Mouse (Mus musculus) liver (tissue): ENCODE measurements around the gene Lpp.

Experiments used
- DNase-seq: peaks from one replicate; pipeline ENCODE4 v3.0.0-alpha.2; 2020; ENCODE audit warnings: mixed read lengths

Lpp gene

DNA sequence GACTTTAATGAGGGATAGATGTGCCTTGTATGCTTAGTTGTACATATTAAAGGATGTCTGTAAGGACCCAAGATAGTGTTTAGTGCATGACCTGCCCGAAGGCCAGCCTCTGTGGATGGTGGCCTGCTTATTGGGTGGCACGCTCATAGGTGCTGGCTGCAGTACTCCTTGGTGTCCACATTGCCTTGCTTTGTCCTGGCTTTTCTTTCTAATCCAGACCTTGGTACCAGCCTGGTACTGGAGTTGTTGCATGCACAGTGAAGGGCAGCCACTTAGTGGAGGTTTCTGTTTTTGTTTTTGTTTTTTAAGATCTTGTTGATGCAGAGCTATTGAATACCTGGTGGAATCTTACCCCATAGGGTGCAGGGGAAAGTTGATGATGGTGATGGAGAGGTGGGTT lies 112.9 kb downstream of the Lpp start:
- no peak for DNase-seq

DNA sequence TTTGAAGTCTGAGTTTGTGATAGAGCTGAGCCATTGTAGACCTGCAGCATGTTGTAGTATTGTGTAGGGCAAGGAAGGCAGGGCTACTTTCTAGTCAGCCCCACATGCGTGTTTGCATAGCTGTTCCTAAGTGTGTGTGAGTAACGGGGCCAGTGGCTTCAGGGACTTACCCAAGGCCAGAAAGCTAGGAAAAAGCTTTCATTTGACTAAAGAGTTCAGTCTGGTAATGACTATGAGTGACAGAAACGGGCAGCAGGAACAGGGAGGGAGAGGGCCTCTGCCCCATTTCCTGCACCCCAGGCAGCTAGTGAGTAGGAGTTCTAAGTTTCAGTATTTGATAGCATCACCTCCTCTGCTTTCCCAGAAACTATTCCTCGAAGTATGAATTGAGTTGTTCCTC lies 113.4 kb downstream of the Lpp start:
- DNase-seq = no peak

DNA sequence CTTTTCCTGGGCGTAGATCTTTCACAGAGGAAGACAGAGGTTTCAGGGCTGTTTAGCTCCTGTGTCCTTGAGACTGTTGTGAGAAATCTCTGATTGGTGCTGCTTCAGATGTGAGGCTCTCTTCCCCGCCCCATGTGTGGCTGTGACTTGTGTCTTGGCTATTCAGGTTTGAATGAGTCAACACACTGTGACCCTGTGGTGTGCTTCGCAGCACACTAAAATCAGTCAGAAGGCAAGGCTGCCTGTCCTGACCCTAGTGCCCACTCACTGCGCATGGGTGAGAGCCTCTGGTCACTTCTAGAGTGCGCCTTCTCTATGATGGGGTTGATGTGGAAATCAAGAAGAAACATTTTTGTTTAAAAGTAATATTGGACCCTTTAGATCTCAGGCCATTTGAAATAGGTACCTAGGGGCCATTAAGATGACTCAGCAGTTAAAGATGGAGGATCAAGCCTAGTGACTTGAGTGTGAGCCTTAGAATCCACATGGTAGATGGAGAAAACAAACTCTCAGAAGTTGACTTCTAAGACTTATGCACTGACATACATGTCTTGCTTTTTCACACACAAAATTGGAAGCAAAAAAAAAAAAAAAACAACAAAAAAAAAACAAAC lies 114.7 kb downstream of the Lpp start:
- no peak for DNase-seq

DNA sequence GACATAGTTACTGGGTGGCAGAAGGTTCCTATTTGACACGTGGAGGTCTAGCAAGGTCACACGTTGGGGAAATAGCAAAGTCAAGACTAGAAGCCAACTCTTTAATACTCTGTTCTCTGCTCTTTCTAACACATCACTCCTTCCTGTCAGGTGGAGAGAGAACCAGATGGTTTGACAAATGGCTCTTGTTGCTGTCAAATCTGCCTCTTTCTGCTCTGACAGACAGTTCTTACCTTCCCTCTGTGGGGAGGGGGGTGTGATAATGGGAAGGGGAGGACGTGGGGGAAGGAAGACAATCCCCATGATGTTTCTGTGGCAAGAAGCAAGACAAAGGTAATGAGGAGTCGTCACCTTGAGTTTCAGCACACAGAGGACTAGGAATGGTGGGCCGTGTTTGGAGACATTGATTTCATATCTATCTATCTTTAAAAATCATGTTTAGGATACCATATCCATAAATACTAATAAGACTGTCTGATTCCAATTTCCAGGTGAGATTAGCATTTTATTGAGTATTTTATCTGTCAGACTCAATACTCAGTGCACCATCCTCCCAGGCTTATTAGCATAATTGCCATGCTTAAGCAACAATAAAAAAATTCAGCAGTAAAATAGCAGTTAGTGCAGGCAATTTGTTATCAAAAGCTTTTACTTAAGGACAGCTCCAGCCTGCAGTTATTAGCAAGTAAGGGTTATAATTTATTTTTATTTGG lies 115.9 kb downstream of the Lpp start:
- no peak for DNase-seq

DNA sequence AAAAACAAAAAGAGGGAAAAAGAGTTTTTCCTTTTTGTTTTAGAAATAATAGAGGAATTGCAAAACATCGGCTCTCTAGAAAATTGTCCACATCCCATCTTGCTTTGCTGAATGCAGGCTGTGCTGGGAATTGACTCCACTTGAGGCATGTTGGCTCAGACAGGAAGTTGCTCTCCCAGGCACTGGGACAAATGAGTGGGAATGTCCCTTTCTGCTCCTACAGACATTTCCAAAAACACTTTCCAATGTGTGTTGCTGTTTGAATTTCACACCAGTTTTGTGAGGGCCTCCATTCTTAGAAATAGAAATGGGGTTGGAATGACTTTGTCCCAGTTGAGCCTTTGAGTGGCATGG lies 116.5 kb downstream of the Lpp start:
- DNase-seq = no peak

DNA sequence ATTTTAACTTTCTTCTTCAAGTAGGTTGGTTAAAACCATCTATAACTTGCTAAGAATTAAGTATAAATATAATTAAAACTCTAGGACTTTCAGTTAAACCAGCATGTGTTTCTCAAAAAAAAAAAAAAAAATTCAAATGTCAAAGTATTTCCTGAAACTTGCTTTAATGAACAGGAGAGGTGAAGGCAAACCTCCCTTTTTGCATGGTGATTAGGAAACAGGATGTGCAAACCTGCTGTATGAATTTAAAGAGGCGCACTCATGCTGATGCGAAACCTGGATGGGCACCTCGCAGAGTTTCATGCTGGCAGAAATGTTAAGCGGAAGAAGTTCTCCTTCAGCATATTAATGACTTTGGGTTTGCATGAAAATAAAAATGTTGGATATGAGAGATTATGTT lies 119.9 kb downstream of the Lpp start:
- no peak for DNase-seq

DNA sequence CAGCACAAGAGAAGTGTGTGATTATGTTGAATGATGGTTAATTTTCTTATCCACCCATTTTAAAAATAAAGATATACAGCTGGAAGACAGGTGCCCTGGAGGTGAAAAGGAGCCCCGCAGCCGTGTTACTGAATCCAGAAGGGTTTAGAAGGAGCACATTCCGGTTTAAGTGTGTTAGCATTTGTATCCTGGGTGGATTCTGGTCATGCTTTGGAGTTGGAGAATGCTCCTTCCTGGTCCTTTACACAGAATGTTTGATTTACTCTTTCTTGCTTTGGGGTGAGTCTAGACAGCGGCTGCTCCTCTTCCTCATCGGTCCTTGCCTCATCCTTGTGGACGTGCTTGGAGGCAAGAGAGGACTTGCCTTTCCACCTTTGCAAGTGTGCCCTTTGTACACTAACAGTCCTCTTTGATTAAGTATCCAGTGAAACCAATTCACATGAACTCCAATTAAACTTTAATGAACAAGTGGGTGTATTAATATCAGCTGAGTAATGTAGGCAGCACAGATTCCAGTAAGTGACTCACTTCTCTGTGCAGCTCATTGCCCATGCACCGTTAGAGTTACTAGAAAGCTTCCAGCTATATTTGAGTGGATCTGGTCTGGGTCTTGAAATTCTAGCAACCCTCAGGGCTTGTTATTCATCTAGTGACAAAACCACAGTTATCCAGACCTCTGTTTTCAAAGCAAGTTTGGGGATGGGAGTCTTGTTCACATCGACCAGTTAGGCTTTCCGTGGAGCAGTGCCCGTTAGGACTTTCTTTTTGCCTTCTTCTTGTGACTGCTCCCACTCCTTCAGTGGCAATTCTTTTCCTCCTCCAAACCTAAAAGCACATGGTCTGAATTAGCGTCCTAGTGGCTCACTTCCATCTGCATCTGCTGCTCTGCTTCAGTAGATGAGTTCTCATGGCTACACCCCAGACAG lies 121.8 kb downstream of the Lpp start:
- DNase-seq = no peak

DNA sequence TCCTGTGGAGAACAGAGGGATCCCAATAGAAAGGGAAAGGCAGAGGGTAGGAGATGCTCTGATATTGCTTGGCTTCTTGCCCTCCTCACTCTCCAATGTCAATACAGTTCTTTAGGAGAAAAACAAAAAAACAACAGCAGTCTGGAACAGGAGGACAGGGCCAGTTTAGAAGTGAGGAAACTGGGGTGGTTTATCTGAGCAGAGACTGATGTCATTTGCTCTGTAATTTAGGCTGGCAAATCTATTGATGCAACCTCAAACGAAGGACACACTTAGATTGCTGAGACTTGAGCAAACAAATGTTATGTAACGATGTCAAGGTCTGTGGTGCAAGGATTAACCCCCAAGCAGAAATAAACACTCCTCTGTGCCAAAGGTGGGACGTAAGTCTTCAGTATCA lies 123.7 kb downstream of the Lpp start:
- no peak for DNase-seq

DNA sequence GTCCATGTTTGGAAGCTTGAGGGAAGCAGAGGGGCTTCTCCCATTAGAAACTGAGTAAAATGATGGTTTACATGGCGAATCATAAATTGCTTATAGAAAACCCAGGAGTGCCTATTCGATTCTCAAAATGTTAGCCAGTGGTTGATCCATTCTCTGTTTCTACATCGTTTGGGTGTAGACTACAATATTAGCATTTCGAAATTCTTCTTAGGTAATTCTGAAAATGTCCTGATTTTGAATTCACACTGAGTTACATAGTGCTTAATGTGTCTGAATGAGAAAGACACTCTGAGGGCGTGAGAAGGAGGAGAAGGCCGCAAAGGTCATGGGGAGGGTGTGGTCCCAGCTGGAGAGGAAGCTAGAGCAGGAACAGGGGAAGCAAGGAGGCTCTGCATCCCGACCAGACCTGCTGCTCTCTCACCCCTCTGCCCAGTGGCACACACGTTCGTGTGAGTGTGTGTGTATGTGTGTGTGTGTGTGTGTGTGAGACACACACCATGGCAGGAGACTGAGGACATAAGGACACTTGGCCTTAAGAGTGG lies 124.3 kb downstream of the Lpp start:
- DNase-seq = no peak

DNA sequence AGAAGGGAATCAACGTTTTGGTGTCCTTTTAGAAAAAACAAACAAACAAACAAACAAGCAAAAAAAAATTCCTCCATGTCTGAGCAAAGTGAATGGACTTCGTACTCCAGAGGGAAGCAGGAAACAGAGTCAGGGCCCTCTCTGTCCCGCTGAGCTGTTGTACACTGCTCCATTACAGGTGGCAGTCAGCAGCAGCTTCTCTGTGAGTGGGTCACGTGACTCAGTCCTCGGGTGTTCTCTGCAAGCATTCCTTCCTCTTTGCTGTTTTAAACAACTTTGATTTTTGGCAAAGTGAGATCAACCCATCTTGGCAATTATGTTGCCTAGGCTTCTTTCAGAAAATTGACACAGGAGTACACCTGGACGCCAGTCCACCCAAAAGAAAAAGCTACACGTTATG lies 125.5 kb downstream of the Lpp start:
- no peak for DNase-seq

DNA sequence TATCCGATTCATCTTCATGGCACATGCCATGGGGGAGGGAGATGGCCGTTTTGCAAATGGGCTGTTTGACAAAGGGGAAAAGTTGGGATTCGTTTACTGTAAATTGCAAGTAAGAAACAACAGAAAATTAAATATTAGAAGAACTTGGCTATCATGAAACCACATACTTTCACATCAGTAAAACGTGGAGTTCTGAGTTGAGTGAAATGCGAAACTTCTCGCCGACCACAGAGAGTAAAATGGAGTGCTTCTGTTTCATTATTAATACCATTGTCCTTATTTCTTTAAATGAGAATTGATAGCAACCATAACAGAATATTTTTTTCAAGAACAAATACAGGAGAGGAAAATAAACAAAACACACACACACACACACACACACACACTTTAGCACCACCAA lies 133.9 kb downstream of the Lpp start:
- DNase-seq = no peak

DNA sequence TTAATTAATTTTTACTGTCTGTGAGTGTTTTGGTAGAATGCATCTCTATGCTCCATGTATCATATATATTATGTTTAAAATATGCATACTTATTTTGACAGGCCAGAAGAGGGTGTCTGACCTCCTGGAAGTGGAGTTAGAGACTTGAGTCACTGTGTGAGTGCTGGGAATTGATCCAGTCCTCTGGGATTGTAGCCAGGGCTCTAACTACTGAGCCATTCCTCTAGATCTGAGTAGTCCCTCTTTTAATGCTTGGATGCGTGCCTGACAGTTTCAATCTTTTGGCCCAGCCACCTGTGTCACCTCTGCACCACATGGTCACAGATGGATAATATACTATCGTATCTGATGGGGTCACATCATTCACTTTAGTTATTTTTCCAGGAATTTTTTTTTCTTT lies 138.4 kb downstream of the Lpp start:
- DNase-seq = no peak

DNA sequence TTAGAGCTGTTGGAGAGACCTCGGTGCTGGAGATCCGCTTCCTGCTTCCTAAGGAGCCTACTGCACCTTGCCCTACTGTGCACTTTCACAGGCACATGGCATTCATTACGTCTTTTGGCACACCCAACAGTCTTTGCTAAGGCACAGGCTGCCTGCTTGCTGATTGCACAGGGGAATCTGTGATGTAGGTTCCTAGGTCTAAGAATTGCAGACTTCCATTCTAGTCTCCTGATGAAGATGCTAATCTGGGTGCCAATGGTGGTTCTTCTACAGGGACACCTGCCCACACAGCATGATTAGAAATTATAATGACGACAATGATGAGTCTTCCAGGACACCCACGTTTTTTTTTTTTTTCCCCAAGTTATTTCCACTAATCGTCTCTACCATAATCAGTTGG lies 141.9 kb downstream of the Lpp start:
- DNase-seq = no peak

DNA sequence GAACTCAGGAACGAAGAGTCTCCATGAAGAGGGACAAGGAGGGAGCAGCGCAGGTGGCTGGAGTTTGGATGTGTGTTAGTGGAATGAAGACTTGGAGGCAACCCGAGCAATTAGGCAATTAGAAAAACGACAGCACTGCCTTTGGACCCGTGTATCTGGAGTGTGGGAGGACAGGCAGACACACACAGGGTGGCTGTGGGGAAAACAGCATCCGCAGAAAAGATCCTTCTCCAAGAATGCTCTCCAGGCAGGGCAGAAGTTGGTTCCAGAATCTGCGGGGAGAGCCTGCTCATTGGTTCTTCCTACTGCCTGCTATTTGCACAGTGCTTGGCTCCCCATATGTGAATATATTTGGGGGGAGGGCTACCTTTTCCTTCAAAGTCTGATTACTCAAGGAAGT lies 143.0 kb downstream of the Lpp start:
- no peak for DNase-seq

DNA sequence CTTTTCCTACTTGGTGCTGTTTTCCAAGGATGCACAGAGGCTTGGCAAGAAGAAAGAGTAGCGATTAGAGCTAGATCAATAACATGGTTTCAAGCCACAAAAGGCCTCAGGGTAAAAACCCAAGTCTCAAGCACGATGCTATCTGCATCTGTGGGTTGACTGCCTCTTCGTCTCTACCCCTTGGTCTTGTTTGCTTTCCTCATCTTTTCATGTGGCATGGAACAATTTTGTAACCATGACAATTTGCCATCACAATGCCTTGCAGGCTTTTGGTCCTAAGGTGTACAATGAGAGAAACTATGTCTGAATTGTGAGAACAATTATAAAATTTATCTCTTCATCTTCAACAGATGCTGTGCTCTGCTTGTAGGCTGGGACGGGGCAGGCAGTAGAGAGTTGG lies 145.7 kb downstream of the Lpp start:
- DNase-seq = no peak

DNA sequence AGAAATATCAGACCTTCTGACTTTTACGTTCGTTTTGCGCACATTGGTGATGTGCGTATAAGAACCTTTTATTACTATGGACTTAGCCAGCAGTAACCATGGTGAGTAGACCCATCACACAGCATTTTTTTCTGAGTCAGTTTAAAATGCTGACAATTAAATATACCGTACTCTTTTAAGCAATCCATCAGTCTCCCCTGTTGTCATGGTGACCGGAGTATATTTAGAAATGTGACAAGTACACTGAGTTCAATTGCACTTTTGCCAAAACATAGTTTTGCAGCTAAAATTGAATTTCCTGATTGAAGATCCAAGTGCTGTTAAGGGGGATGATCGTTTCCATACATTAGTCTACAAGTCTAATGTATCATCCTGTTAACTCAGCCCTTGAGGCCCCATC lies 149.6 kb downstream of the Lpp start:
- no peak for DNase-seq

DNA sequence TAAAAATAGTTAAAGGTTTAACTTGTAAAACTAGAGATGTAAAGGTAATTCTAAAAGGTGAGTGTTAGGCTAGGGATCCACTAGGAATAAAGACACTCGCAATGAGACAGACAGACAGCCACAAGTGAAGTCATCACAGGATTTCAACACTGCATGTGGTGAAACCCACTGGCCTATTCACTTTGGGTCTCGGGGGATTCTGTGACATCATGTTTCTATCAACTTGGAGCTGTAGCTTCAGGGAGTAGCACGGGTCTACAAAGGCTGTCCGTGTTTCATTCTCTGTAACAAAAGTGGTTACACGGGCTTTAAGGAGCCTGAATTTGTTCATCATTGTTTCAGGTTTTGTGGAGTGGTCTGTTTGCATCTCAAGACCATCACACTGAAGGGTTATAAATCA lies 152.1 kb downstream of the Lpp start:
- DNase-seq = no peak

DNA sequence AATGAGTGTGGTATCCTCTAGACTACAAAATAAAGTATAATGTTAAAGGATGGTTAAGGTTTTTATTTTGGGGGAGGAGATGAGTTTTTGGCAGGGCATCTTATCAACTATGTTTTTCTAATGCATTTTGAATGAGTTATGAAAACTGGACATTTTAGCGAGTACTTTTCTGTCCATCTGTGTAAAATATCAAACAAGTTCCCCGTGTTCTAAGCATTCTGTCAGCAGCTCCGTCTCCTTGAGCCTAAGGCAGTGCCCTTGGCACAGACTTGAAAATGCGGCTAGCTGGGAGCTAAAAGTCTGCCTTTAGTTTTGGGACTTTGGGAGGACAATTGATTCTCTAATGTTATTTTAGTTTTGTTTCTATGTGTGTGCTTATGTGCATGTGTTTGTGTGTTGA lies 165.2 kb downstream of the Lpp start:
- no peak for DNase-seq

DNA sequence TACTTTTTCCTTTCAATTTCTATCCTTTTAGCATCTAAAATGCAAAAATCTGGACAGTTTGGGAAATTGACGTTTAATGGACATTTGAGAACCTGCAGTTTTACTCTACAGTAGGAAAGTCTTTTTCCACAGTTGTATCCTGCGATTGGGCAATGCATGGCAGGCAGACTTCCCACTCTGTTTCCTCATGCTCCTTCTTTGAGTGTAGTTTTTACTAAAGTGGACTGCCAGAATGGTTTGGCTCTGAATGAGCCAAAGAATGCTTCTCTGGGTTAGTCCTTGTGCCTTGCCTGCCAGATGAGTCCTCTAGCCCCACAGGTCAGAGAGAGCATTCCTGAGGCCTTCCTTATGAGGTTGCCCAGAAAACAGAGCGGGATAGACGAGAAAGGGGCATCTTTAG lies 166.5 kb downstream of the Lpp start:
- no peak for DNase-seq

DNA sequence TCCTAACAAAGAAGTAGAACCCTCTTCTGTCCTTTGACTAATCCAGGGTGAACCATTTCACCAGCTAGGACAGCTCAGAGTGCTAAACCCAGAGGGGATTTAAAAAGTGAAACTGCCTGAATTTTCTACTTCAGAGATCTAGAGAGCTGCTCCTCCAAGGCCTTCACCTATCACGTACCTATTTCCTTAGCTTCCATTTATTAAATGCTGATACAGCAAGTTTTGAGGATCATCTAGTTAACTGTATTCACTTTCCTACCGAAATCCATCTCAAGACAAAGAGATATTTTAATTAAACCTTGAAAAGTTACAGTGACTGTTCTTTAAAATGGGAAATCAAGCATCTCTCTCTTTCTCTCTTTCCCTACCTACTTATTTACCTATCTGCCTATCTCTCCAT lies 167.7 kb downstream of the Lpp start:
- no peak for DNase-seq

DNA sequence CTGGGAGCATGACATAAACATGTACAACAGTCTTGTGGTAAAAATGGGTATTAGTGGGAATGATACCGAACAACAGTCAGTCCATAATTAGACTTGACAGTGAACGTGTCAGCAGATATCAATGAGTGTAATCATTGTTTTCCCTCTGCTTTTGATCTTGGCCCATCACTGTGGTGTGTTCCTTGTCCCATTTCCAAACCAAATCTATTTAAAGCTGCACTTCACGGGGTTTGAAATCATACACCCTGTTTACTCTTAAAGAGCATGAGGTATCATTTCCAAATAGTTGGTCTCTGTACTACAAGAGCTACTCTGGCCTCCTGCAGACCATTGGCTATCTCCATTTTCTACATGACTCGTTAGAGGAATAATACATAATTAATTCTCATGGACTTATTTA lies 168.3 kb downstream of the Lpp start:
- DNase-seq = no peak

DNA sequence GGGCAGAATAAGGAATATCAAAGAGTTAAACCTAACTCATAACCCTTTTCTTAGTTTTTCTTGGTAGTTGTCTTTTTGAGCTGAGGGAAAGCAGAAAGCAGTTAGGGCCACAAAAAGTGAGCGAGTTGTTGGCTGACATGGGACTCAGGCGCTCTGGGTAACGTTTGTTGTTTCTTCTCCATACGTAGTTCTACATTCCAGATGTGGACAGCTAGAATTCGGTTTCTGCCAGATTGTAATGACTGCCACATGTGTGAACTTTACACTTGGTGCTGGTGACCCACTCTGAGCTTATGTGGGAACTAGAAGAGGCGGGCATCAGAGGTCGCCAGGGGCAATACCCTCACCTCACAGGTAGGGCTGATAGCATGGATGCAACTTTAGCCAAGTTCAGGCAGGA lies 172.0 kb downstream of the Lpp start:
- no peak for DNase-seq

DNA sequence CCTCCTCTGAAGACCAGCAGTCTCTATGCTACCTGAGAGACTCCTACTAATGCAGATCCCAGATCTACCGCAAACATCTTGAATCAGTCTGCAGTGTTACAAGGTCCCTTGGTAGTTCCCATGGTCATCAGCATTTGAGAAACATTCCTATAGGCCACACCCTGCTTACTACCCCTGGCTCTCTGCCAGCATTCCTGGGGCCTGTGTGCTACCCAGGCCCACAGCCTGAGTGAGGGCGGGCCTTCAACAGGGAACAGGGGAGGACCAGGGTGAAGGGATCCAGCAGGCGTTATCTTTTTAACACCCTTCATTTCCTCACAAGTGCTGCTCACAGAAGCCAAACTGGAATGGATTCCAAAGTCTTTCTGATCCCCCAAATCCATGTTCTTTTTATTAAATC lies 173.0 kb downstream of the Lpp start:
- DNase-seq = peak; percentile 37

DNA sequence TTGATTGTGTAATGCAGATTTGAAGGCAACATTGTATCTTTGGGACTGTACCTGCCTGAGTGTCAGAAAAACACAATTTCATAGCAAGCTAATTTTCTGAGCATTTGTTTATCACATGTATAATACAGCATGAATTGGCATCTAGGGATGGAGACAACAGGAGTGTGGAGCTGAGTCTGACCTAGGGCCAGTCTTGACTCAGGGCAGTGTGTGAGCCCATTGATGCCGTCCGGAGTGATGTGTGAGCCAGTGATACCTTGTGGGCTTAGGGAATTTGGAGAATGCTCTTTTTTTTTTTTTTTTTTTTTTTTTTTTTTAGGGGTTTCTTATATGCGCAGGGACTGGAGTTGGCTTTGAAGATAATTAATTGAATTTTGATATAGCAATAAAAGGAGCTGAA lies 174.3 kb downstream of the Lpp start:
- no peak for DNase-seq
